Mouse (Mus musculus): ENCODE measurements around the gene Gclc. TPM values are rescaled to one million over a fixed set of nuclear protein-coding genes. Genes with fewer than 3 reads are reported as not detected.
A peak's percentile ranks its signal among the peaks of the same experiment; 100 is the strongest.

Gclc gene
- polyA plus RNA-seq, 1 experiment from 2014 or later, result 22.9 TPM

DNA sequence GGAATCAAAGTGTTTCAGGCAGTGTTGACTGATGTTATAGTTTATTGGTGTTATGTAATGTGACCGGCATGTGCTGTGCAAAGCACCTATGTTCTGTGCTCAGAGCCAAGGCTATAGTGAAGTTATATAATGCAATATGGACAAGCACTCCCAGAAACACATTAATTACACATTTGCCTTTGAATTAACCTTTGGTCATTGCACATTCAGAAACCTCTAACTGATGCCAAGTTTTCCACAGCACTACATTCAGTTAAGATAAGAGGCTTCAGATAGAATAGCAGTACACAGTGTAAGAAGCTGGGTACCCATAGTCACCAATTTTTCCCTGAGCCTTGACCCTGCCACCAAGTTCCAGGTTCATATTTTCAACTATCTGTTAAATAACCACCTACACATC, 32.0 kb upstream of the Gclc start:
- WGBS (ENCODE audit: insufficient replicate concordance), result 59% methylated on average over 1 of the region's 1 CpGs
- no peak for TF ChIP-seq EP300 (IDR thresholded peaks at IDR 0.05; ENCODE audit: low read depth)
- no peak for TF ChIP-seq CTCF (IDR thresholded peaks at IDR 0.05; ENCODE audit: low read depth)
- Histone ChIP-seq H3K9me3 (ENCODE audit: low read length) (no peaks in the 10 kb centered on the region), H3K4me1 (ENCODE audit: insufficient read depth) (peaks cover 16% of the 10 kb centered on the region; the same call in 1 of the 2 replicates), H3K36me3 (replicated peaks; ENCODE audit: insufficient read depth, low read length) (no peaks in the 10 kb centered on the region), H3K9ac (replicated peaks) (no peak overlapping the region), H3K27me3 (ENCODE audit: insufficient read depth, low read length) (no peaks in the 10 kb centered on the region), H3K27ac (ENCODE audit: low read depth) (no peak overlapping the region), H3K4me2 (ENCODE audit: low read depth, low read length) (no peak overlapping the region), H3K4me3 (ENCODE audit: low read depth, low read length) (no peak overlapping the region)
- DNase-seq, result no peak
- ATAC-seq, result peak; percentile 29; the same call in 1 of the 2 replicates

DNA sequence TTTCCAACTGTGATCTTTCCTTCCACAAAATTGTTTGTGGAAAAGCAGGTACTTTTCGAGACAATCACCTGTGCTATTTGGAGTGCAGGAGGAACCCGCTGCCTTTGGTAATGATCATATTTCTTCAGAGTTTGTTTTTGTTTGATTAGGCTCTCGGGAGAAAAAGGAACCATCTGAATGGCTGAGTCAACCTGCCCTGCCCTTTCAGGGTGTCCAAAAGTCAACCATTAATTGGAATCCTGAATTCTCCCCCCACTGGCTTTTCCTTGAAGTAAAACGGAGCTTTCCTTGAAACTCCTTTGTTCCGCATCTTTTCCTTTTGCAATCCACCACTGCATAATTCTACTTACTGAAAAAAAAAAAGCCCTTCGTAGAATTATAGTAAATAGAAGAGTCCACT, 30.1 kb upstream of the Gclc start:
- Histone ChIP-seq H3K36me3 (replicated peaks; ENCODE audit: insufficient read depth, low read length) (no peaks in the 10 kb centered on the region), H3K4me3 (ENCODE audit: low read depth, low read length) (no peak overlapping the region), H3K4me1 (ENCODE audit: insufficient read depth) (peaks cover 7% of the 10 kb centered on the region; the same call in 1 of the 2 replicates), H3K9ac (replicated peaks) (no peak overlapping the region), H3K27ac (ENCODE audit: low read depth) (no peak overlapping the region), H3K9me3 (ENCODE audit: low read length) (no peaks in the 10 kb centered on the region), H3K4me2 (ENCODE audit: low read depth, low read length) (no peak overlapping the region), H3K27me3 (ENCODE audit: insufficient read depth, low read length) (no peaks in the 10 kb centered on the region)
- WGBS (ENCODE audit: insufficient replicate concordance), result 67% methylated on average over 6 of the region's 6 CpGs
- TF ChIP-seq EP300 (IDR thresholded peaks at IDR 0.05; ENCODE audit: low read depth) (no peak), CTCF (IDR thresholded peaks at IDR 0.05; ENCODE audit: low read depth) (no peak)
- ATAC-seq (no peak), DNase-seq (no peak)

DNA sequence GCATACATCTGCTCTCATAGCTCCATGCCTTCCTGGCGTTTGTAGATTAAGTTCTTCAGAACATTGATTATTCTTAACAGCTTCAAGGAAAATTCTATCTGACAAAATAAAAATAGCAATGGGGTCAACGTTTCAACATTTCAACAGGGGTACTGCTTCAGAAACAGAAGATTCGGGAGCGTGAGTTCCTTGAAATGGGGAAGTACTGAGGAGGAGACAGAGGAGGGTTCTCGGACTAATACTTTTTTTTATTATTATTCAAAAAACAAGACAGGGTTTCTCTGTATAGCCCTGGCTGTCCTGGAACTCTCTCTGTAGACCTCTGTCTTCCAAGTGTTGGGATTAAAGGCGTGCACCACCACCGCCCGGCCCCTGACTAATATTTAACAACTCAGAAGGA, 28.9 kb upstream of the Gclc start:
- Histone ChIP-seq H3K4me3 (ENCODE audit: low read depth, low read length) (no peak overlapping the region), H3K27ac (ENCODE audit: low read depth) (no peak overlapping the region), H3K4me1 (ENCODE audit: insufficient read depth) (0 out of 2 replicates have a peak, but pooled peaks cover 4% of the 10 kb centered on the region), H3K4me2 (ENCODE audit: low read depth, low read length) (no peak overlapping the region), H3K9ac (replicated peaks) (no peak overlapping the region), H3K36me3 (replicated peaks; ENCODE audit: insufficient read depth, low read length) (no peaks in the 10 kb centered on the region), H3K9me3 (ENCODE audit: low read length) (no peaks in the 10 kb centered on the region), H3K27me3 (ENCODE audit: insufficient read depth, low read length) (no peaks in the 10 kb centered on the region)
- DNase-seq, result no peak
- WGBS (ENCODE audit: insufficient replicate concordance), result 53% methylated on average over 8 of the region's 8 CpGs
- TF ChIP-seq EP300 (IDR thresholded peaks at IDR 0.05; ENCODE audit: low read depth) (no peak), CTCF (IDR thresholded peaks at IDR 0.05; ENCODE audit: low read depth) (no peak)
- ATAC-seq, result no peak

DNA sequence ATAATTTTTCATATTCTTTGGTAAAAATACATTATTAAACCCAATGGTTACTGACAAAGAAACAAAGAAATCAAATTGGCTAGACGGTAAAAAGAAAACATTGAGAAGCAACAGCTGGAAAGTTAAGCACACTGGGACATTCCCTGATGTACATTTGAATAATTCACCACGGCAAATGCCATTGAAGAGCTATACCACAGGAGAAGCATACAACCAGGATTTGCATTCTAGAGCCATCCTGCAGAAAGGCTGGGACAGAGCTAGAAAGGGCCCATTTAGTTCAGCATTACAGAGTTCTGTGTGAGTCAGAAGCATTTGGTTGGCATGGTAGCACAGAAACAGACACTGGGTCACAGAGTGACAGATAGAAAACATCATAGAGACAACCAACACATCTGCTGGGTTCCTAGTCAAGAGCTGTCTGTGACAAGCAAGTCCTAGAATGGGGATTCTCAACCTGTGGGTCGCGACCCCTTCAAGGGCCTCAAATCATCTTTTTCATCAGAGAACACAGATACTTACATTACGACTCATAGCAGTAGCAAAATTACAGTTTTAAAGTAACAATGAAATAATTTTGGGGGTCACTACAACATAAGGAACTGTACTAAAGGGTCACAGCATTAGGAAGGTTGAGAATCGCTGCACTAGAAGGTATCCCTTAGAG, 28.2 kb upstream of the Gclc start:
- no peaks in the 10 kb centered on the region for H3K27me3 ChIP-seq (ENCODE audit: insufficient read depth, low read length)
- no peak overlapping the region for H3K4me3 ChIP-seq (ENCODE audit: low read depth, low read length)
- no peak overlapping the region for H3K27ac ChIP-seq (ENCODE audit: low read depth)
- 0 out of 2 replicates have a peak, but pooled peaks cover 4% of the 10 kb centered on the region for H3K4me1 ChIP-seq (ENCODE audit: insufficient read depth)
- H3K36me3 ChIP-seq (replicated peaks; ENCODE audit: insufficient read depth, low read length), result no peaks in the 10 kb centered on the region
- DNase-seq (no peak), ATAC-seq (no peak)
- TF ChIP-seq EP300 (IDR thresholded peaks at IDR 0.05; ENCODE audit: low read depth), result no peak
- TF ChIP-seq CTCF (IDR thresholded peaks at IDR 0.05; ENCODE audit: low read depth), result no peak
- no peak overlapping the region for H3K9ac ChIP-seq (replicated peaks)
- WGBS (ENCODE audit: insufficient replicate concordance), result 83% methylated on average over 6 of the region's 6 CpGs
- no peaks in the 10 kb centered on the region for H3K9me3 ChIP-seq (ENCODE audit: low read length)
- H3K4me2 ChIP-seq (ENCODE audit: low read depth, low read length), result no peak overlapping the region

DNA sequence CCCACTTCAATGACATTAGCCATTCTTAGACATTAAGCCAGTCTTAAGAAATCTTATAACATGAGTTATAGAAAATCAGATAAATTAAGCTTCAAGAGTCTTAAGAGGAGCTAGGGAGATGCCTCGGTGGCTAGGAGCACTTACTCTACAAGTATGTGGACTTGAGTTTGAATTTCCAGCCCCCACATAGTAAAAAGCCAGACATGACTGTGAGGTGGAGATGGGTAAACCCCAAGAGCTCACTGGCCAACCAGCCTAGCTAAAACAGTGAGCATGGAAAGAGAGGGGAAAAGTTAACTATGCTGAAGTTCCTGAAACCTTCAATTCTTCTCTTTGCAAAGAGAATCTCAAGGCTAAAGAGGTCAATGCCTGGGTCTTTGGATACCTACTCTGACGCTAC, 27.3 kb upstream of the Gclc start:
- Histone ChIP-seq H3K36me3 (replicated peaks; ENCODE audit: insufficient read depth, low read length) (no peaks in the 10 kb centered on the region), H3K4me1 (ENCODE audit: insufficient read depth) (0 out of 2 replicates have a peak, but pooled peaks cover 4% of the 10 kb centered on the region), H3K9ac (replicated peaks) (no peak overlapping the region), H3K4me3 (ENCODE audit: low read depth, low read length) (no peak overlapping the region), H3K27me3 (ENCODE audit: insufficient read depth, low read length) (no peaks in the 10 kb centered on the region), H3K27ac (ENCODE audit: low read depth) (no peak overlapping the region), H3K9me3 (ENCODE audit: low read length) (no peaks in the 10 kb centered on the region), H3K4me2 (ENCODE audit: low read depth, low read length) (no peak overlapping the region)
- WGBS (ENCODE audit: insufficient replicate concordance), result 69% methylated on average over 2 of the region's 2 CpGs
- TF ChIP-seq EP300 (IDR thresholded peaks at IDR 0.05; ENCODE audit: low read depth) (no peak), CTCF (IDR thresholded peaks at IDR 0.05; ENCODE audit: low read depth) (no peak)
- no peak for ATAC-seq
- DNase-seq, result no peak

DNA sequence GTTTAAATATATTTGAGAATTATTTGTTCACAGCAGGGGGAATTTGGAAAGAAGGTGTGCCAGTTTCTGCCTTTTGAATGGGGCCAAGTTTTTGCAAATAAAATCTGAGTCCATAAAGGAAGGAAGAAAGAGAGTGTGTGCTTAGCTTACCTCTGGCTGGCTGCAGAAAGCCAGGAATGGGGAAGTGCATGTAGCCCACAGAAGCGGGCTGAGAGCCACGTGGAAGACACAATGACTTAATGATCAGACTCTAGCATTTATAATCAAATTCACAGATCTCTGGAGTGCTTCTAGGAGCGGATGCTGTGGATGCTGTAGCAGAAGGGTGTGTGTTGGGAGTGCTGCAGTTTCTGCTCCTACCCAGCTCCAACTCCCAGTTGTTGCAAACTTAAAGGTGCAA, 22.3 kb upstream of the Gclc start:
- DNase-seq (no peak), ATAC-seq (no peak)
- TF ChIP-seq EP300 (IDR thresholded peaks at IDR 0.05; ENCODE audit: low read depth) (no peak), CTCF (IDR thresholded peaks at IDR 0.05; ENCODE audit: low read depth) (no peak)
- Histone ChIP-seq H3K4me2 (ENCODE audit: low read depth, low read length) (no peak overlapping the region), H3K36me3 (replicated peaks; ENCODE audit: insufficient read depth, low read length) (no peaks in the 10 kb centered on the region), H3K9ac (replicated peaks) (no peak overlapping the region), H3K27me3 (ENCODE audit: insufficient read depth, low read length) (no peaks in the 10 kb centered on the region), H3K27ac (ENCODE audit: low read depth) (no peak overlapping the region), H3K4me1 (ENCODE audit: insufficient read depth) (no peaks in the 10 kb centered on the region), H3K4me3 (ENCODE audit: low read depth, low read length) (no peak overlapping the region), H3K9me3 (ENCODE audit: low read length) (no peaks in the 10 kb centered on the region)
- 31% methylated on average over 3 of the region's 3 CpGs for WGBS (ENCODE audit: insufficient replicate concordance)
